Mouse (Mus musculus) thymus, adult 2 months (tissue): Measurements from ENCODE around the gene Apoa5.

Experiments used
- CTCF ChIP-seq: fragments of 200-500 bp; IDR thresholded peaks from 2 replicates; pipeline ENCODE4 v1.5.1; 2012; ENCODE audit warnings: mild to moderate bottlenecking, control low read depth, low read length, moderate library complexity, borderline replicate concordance; ENCODE audit not compliant: control insufficient read depth, poor library complexity, insufficient read depth; ENCODE audit errors: extremely low read depth
- POLR2A ChIP-seq: fragments of 200-500 bp; IDR thresholded peaks from 2 replicates; pipeline ENCODE4 v1.6.1; 2012; ENCODE audit warnings: mild to moderate bottlenecking, low read length, control low read depth, moderate library complexity; ENCODE audit not compliant: control insufficient read depth, poor library complexity, insufficient read depth; ENCODE audit errors: extremely low read depth

GRCm38 (mm10) chr9:46246752-46247324, 21.6 kb upstream of the Apoa5 start:
- TF ChIP-seq POLR2A (no peak), CTCF (no peak)
